Mouse (Mus musculus) lung, adult 2 months (tissue): ENCODE measurements around the gene 9230104L09Rik.

Experiments
- CTCF ChIP-seq: fragments of 200-500 bp; IDR thresholded peaks from 2 replicates; pipeline ENCODE4 v1.5.1; 2011; ENCODE audit warnings: mild to moderate bottlenecking, low read length, control low read depth; ENCODE audit not compliant: insufficient read depth
- POLR2A ChIP-seq: fragments of 200-500 bp; IDR thresholded peaks from 2 replicates; pipeline ENCODE4 v1.6.1; 2011; ENCODE audit warnings: low read depth, mild to moderate bottlenecking, control low read depth, low read length, borderline replicate concordance; ENCODE audit errors: extremely low read depth

- TF ChIP-seq CTCF (no peak), POLR2A (no peak)
Observed at GRCm38 (mm10) chr2:148857506-148857905, 7.3 kb downstream of the 9230104L09Rik start.
